Mouse (Mus musculus): ENCODE data around the gene Nebl. TPM values are rescaled to one million over a fixed set of nuclear protein-coding genes. Genes with fewer than 3 reads are reported as not detected.
"Not testable (repeated sequence)": the region's sequence is repeated elsewhere in the genome, so short reads cannot be mapped to it uniquely, and the experiment has no call there.

Gene Nebl
- polyA plus RNA-seq, 1 experiment from 2014 or later: 11.2 TPM

DNA sequence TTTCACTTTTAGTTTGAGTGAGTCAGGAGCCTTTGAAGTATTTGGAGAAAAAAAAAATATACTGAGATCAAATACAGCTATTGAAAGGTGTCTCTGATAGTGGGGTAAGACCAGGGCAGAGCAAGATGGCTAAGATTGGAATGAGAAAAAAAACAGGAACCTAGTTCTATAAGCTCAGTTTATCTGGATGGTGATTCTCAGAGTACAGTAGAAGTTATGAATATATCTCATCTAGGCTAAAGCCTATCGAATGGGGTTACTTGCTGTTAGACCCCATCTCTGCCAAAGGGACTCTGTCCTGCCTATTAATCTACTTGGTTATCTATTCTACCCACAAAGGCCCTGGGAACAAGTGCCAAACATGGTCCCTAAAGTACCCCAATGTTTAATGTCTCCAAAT is 369.1 kb downstream of the Nebl start:
- H3K27ac ChIP-seq: no peak overlapping the region
- no peak overlapping the region for H3K4me3 ChIP-seq
- no peak for ATAC-seq (ENCODE audit: low FRiP score)
- no peak overlapping the region for H3K9ac ChIP-seq
- 97% methylated on average over 1 of the region's 1 CpGs for WGBS
- H3K4me2 ChIP-seq (replicated peaks): no peak overlapping the region
- no peaks in the 10 kb centered on the region for H3K36me3 ChIP-seq
- no peaks in the 10 kb centered on the region for H3K9me3 ChIP-seq (replicated peaks)
- H3K4me1 ChIP-seq: no peaks in the 10 kb centered on the region
- H3K27me3 ChIP-seq: no peaks in the 10 kb centered on the region

DNA sequence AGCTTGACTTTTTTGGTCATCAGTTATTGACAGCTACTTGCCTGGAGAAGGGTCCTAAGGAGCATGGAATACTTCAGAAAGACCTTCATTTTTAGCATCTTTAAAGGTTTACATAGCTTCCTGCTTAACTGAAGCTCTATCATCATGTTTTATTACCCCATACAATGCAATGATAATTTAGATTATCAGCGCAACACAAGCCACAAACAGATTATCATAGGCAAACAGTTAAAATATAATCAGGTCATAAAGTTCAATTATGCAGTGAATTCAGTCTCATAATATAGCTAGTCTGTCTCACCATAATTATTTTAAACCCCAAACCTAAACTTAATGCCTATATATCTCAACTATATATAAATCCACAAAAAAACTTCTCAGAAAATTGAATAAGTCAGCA is 386.6 kb downstream of the Nebl start:
- WGBS: 97% methylated on average over 1 of the region's 1 CpGs
- H3K36me3 ChIP-seq: no peaks in the 10 kb centered on the region
- H3K4me1 ChIP-seq: no peaks in the 10 kb centered on the region
- no peak overlapping the region for H3K4me3 ChIP-seq
- no peak overlapping the region for H3K27ac ChIP-seq
- H3K9me3 ChIP-seq (replicated peaks): no peaks in the 10 kb centered on the region
- no peak overlapping the region for H3K4me2 ChIP-seq (replicated peaks)
- ATAC-seq (ENCODE audit: low FRiP score): no peak
- H3K9ac ChIP-seq: no peak overlapping the region
- H3K27me3 ChIP-seq: no peaks in the 10 kb centered on the region

DNA sequence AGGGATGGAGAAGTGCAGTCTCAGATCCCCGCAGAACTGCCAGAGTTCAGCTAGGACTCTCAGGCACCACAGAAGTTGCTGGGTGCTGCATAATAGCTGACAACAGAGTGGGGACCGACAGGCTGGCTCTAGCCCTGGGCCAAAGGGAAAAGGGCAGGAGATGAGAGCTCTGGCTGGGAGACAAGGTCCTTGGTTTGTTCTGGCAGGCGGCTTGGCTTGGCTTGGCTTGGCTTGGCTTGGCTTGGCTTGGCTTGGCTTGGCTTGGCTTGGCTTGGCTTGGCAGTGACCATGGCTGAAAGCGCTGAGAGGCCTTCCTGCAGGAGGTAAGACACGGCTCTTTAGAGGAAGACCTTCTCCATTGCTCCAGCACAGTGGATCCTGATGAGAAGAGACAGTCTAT is 395.8 kb downstream of the Nebl start:
- Histone ChIP-seq H3K4me3 (no peak overlapping the region), H3K27ac (no peak overlapping the region), H3K4me2 (replicated peaks) (no peak overlapping the region), H3K36me3 (no peaks in the 10 kb centered on the region), H3K27me3 (no peaks in the 10 kb centered on the region), H3K9ac (no peak overlapping the region), H3K4me1 (no peaks in the 10 kb centered on the region), H3K9me3 (replicated peaks) (no peaks in the 10 kb centered on the region)
- WGBS: 87% methylated on average over 5 of the region's 5 CpGs
- ATAC-seq (ENCODE audit: low FRiP score): no peak

DNA sequence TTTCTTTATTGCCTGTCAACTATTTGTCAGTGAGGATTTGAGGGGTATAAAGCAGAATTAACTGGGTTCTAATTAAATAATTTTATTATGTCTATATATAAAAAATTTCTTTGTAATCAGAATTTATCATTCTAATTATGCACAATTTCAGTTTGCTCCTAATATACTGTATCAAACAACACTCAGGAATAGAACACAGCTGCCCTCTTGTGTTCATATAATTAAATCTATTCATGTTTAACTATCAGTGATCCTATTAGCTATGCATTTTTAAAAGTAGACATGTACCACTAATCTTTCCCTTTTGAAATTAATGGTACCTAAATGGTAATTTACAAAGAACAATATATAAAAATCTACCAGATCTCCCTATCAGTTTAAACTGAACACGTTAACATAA is 404.7 kb downstream of the Nebl start:
- H3K27ac ChIP-seq: no peak overlapping the region
- ATAC-seq (ENCODE audit: low FRiP score): no peak
- no peak overlapping the region for H3K4me3 ChIP-seq
- H3K4me1 ChIP-seq: no peaks in the 10 kb centered on the region
- H3K9me3 ChIP-seq (replicated peaks): no peaks in the 10 kb centered on the region
- no peak overlapping the region for H3K4me2 ChIP-seq (replicated peaks)
- H3K27me3 ChIP-seq: no peaks in the 10 kb centered on the region
- 88% methylated on average over 1 of the region's 1 CpGs for WGBS
- H3K36me3 ChIP-seq: no peaks in the 10 kb centered on the region
- no peak overlapping the region for H3K9ac ChIP-seq

DNA sequence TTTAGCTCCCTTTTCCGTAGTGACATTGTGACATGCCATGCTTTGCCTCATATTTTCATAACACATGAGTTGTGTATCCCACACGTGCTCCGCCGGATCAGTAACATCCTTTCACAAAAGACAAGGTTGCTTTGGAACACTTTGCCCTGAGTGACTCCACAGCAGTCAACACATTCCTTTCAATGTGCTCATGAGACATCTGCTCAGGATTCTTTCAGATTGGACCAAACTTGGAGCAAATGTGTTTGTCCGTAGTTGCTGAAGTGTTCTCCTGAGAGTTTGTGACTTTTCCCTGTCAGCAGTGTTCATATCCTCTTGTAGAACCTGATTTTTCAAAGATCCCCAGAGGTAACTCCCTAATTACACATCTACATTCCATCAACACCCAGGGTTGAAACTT is 414.4 kb downstream of the Nebl start:
- no peaks in the 10 kb centered on the region for H3K27me3 ChIP-seq
- H3K4me2 ChIP-seq (replicated peaks): no peak overlapping the region
- H3K27ac ChIP-seq: no peak overlapping the region
- no peaks in the 10 kb centered on the region for H3K9me3 ChIP-seq (replicated peaks)
- 86% methylated on average over 5 of the region's 5 CpGs for WGBS
- no peak for ATAC-seq (ENCODE audit: low FRiP score)
- no peak overlapping the region for H3K4me3 ChIP-seq
- H3K4me1 ChIP-seq: no peaks in the 10 kb centered on the region
- H3K9ac ChIP-seq: no peak overlapping the region
- H3K36me3 ChIP-seq: no peaks in the 10 kb centered on the region

DNA sequence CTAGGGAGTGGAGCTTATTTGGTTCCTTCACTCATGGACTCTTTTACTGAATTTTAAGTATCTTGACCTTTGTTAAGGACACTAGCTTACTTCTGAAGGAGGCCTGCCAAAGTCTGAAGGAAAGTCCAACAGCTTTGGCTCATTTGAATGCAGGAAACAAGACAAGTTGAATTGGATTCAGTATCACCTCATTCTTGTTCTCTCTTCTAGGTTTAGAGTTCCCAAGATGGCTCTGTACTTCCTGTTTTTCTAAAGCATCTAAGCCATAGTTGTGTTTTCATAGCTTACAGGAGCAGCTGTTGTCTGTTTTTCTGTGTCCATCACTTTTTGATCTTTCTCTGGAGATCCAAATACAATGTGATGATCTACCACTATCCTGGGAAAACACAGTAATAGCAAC is 429.9 kb downstream of the Nebl start:
- no peak overlapping the region for H3K4me3 ChIP-seq
- no peak for ATAC-seq (ENCODE audit: low FRiP score)
- H3K9me3 ChIP-seq (replicated peaks): no peaks in the 10 kb centered on the region
- no peak overlapping the region for H3K4me2 ChIP-seq (replicated peaks)
- no peak overlapping the region for H3K27ac ChIP-seq
- H3K9ac ChIP-seq: no peak overlapping the region
- no peaks in the 10 kb centered on the region for H3K4me1 ChIP-seq
- no peaks in the 10 kb centered on the region for H3K36me3 ChIP-seq
- H3K27me3 ChIP-seq: no peaks in the 10 kb centered on the region

DNA sequence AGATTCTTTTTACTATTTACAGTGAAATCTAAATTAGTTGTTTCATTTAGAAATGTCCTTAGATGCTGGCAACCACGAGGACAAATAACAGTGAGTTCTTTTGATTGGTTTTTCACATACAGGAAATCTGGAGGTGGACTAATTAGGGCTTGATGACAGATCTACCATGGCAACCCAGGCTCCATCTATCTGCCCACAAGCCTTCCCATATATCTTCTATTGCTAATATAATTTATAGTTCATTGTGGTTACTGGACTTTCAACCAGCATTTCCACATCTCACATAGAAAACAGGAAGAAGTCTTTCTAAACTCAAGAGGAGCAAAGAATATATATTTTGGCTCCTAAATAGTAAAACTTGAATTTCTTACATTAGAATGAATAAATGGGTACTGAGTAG is 433.8 kb downstream of the Nebl start:
- ATAC-seq (ENCODE audit: low FRiP score): no peak
- 80% methylated on average over 1 of the region's 1 CpGs for WGBS
- H3K27ac ChIP-seq: no peak overlapping the region

DNA sequence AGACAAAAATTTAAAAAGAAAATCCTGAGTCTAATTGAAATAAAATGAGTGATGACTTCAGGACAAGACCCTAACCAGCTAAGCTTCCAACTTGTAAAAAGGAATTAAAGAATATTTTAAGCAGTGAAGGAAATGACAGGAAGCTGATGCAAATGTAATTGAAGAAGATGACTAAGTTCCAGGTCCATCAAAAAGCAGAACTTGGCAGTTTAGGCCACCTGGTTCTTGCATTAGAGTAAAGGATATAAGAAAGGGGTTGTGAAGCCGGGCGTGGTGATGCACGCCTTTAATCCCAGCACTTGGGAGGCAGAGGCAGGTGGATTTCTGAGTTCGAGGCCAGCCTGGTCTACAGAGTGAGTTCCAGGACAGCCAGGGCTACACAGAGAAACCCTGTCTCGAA is 436.0 kb downstream of the Nebl start:
- not testable (repeated sequence) for H3K27me3 ChIP-seq; H3K4me2 ChIP-seq (replicated peaks); H3K36me3 ChIP-seq; H3K4me1 ChIP-seq; ATAC-seq (ENCODE audit: low FRiP score); H3K9me3 ChIP-seq (replicated peaks); H3K4me3 ChIP-seq; H3K27ac ChIP-seq; H3K9ac ChIP-seq
- 91% methylated on average over 4 of the region's 5 CpGs for WGBS

More for the DNA sequence above, 433.8 kb downstream of the Nebl start:
- Histone ChIP-seq H3K4me1 (no peaks in the 10 kb centered on the region), H3K9ac (no peak overlapping the region), H3K36me3 (no peaks in the 10 kb centered on the region), H3K4me3 (no peak overlapping the region), H3K9me3 (replicated peaks) (no peaks in the 10 kb centered on the region), H3K27me3 (no peaks in the 10 kb centered on the region), H3K4me2 (replicated peaks) (no peak overlapping the region)

Small RNAs within 50 kb of the gene (microRNA-seq; reads per million reads assigned to microRNA genes)
- gene Mir6419: not detected
